Mouse (Mus musculus) yolk sac, embryonic 10.5 days (tissue): ENCODE results near the gene Nr3c2.

ENCODE experiments used
- DNase-seq: peaks from one replicate; pipeline ENCODE4 v3.0.0-alpha.2; 2017; ENCODE audit warnings: low spot score

Nr3c2 gene

DNA sequence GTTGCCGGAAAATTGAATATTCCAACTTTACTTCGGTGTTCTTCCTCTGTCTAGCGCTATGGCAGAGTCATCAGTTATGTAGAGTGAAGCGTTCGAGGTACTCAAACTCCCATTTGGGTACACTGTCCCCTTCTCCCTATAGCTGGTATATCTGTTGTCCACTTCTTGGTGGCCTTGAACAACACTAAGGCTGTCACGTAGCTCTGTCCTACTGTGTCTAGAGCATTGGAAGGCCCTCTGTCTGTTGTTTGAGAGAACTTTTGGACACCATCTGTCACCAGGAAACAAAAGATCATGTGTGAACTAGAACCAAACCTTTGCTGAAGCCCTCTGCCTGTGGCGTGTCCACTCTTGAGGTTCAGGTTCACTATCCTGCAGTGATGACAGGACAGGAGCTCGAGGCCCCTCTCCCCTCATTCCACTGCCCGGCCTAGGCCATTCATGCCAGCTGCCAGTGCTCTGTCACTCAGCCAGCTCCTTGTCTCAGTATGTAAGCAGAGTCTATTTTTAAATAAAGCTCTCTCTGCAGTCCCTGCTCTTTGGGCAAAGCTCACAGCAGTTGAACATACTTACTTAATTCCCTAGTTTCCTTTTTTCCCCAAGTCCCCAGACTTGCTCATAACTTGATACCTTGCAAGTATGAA is 72.6 kb downstream of the Nr3c2 start:
- DNase-seq: no peak

DNA sequence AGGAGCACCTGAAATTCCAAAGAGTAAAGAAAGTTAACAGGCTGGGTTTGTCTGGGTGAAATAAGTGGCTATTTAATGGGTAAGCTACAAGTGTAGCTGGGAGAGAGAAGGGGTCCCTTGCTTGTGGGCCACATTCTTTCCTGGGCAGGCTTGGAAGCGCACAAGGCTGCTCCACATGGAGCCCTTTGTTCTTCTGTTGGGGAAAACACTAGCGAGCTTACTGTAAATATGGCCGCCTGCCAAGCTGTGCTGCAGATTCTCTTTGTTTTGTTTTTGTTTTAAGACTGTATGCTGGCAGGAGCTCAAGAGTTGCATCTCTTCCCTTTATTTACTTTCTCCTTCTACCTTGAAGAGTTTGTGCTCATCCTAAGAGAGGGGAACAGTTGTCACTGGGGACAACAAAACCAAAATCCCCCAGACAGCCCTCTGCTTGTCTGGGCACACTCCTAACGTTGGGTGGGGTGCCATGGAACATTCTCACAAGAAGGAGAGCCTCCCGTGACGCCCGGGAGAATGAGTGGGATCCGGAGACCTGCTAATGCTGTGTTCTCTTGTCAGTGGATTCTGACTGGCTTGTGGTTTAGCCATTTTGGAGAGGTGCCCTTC is 73.8 kb downstream of the Nr3c2 start:
- DNase-seq: no peak

DNA sequence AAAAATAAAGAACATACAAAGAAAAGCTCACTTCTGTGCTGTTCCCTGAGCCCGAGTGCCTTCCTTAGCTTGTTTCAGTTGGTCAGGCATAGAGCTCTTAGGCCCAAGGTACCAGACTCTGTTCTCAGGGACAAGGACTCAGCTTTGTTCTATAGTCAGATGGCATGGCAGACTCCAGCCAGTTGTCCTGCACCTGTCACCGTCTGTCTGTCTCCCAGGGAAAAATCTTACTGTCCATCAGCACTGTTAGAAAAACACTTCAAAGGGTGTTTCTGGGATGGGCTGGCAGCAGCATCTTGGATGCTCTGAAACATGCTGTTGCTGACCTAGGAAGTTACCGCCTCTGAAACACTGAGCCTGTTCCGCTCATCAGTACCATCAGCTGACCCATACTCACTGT is 78.7 kb downstream of the Nr3c2 start:
- no peak for DNase-seq

DNA sequence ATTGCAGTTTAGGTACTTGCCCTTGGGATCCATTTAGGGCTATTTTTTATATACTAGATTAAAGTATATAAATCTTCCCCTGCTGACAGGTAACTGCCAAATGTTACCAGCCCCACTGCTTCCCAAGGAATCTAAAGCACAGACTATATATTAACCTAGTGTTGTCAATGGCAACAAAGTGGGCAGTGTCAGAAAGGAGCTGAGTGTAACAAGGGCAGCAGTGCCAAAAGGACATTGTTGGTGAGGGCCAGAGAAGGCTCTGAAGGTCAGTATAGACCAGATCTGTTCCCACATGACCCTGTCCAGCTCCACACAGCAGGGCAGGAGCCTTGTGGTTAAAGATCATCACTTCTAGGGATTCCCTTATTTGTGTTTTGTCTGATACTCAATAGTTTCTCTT is 84.8 kb downstream of the Nr3c2 start:
- DNase-seq: no peak

DNA sequence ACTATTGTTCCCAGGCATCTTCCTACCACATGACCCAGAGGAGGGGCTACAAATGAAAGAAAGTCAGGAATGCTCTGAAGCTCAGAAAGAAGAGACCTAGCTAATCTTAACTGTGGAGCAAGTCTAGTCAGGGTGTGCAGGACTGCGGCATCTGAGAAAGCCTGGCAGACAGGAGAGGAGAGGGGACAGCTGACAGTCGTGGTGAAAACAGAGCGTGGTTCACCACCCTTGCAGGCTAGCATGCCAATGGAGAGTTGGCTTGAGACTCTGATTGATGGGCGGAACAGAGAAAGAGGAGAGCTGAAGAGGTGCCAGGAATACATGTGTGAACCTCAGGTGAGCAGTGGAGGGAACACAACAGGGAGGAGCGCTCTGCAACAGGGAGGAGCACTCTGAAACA is 85.6 kb downstream of the Nr3c2 start:
- no peak for DNase-seq

DNA sequence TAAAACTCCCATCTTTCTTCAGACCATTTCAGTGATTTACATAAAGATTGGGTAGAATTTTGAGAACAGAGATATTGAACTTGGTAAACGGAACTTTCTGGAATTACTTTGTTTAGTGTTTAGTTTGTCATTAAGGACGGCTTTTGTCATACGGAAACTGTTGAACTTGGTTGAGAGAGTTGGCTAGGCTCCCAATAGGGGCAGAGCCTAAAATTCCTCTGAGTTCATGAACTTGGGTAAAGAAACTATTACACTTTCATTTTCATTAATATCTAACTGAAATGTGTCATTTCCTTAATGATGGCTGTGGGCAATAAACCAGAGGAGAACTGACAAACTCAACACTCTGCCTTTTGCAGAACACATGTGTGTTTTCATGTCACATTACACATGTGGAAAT is 88.6 kb downstream of the Nr3c2 start:
- no peak for DNase-seq

DNA sequence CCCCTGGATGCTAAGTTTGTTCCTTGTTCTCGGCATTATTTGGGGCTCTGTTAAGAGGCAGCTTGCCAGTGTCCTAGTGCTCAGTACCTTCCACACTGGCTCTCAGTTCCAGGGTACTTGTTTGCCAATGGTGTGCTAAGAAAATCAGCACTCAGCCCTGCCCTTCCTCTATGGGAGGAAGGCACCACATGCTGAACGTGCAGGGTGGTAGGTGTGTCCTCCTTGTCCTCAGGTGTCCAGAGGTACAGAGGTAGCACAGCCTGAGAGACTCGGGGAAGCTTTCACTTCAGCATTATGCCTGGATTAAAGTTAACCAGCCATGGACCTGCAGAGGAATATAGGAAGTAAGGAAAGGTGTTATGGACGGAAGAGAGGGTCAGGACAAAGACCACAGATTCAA is 99.0 kb downstream of the Nr3c2 start:
- no peak for DNase-seq

DNA sequence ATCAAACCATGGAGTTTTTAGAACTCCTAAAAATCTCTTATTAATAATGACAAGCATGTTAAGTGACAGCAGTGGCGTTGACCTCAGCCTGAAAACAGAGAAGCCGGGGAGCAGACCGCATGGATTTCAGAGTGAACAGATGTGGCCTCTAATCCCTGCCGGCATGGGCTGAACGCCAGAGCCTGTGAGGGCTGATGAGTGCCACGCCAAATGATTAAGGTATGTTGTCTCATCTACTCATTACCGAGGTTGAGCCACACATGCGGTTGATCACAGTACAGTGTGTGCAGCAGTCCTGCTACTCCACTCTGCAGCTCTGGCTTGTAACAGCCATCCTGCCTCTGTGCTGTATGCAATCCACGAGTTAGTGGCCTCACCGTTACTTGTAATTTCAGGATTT is 110.2 kb downstream of the Nr3c2 start:
- no peak for DNase-seq

DNA sequence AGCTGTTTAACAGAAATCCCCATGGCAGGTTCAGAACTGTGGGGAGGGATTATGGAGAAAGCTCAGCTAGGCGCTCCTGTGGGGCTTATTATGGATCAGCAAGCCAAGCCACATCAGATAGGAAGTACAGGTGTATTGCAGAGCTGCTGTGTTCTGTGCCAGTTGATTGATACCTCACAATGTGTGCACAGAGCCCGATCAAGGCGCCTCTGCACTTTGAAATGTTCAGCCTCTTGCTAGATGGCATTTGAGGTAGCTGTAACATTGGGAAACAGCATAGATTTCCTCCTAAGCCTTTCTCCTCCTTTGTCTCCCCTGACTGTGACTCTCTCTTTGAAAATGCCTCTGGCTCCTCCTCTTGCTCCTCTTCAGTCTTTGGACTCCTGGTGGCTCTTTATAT is 112.7 kb downstream of the Nr3c2 start:
- no peak for DNase-seq

DNA sequence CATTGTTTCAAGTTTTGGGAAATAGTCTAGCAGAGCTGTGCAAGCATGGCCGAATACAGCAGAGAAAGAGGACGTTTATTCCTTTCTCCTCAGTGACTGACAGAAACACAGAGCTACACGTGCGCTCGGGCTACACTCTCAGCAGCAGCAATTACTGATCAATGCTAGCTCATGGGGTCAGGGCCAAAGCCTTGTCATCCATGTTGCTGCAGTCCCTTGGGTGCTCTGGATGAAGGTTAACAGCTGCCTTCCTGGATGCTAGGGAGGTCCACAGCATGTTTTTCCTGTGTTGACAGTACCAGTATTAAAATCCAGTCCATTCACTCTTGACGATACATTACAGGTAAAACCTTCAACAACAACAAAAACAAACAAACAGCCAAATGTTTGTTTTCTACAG is 113.4 kb downstream of the Nr3c2 start:
- no peak for DNase-seq

DNA sequence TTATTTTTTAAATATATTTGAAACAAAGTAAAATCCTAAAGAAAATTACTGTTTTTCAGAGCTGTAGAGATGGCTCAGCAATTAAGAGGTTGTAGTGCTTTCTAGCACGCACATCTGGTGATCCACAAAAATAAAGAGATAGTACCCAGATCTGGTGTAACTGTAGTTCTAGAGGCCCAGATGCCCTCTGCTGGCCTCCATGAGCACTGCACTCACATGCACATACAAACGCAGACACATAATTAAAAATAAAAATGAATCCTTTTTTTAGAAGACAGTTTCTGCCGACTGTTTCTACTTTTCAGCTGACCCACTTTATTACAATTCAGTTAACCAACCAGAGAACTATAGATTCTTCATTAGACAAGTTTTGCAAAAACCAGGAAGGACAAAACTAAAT is 117.5 kb downstream of the Nr3c2 start:
- DNase-seq: no peak

DNA sequence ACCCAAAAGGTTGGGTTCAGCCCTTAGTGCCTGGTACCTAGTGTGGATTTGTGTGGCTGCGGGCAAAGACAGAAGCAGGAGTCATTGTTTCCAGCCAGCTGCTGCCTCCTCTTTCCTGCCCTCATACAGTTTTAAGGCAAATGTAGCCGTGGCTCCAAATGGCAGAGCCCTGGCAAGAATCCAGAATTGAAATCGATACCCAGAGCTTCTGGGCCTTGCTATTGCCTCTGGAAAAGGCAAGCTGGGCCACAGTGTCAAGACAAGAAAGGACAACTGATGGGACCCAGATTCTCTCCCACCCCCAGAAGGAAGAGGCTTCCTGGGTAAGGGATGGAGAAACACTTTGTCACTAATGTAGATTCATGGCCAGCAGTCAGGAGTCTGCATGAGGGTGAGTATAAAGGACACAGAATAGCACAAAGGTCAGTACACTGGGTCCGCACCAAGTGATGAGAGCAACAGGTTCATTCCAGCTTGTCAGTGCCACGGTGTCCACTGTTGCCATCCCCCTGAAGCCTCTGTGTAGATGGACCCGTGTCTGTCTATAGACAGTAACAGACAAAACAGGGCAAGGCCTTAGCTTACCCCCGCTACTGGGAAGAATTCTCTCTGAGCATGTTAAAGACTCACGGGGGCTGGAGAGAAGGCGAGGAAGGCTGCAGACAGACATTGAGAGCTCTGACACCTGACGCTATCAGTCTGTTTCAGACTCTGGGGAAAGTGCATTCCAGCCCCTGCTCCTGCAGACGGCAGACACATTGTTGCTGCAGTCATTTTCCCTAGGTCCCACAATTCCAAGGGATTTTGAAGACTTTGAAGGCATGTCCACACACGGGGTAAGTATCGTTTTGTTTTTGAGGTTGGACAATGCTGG is 124.8 kb downstream of the Nr3c2 start:
- no peak for DNase-seq

DNA sequence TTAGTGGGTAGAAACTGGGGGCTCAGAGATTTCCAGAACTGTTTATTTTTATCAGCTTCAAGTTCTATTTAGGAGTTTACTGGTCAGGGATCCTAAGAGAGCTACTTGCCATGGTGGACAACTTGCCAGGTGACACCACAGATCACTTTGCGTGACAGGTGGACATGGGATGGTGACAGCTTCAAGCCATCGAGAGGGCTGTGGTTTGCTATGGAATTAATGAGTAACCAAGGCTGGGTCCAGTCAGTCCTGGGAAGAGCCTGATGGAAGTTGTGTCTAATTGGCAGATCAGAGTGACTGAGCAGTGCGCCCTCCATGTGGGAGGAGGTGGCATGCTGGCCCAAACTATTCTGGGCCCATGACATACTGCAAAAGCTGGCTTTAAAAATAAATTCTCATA is 132.0 kb downstream of the Nr3c2 start:
- DNase-seq: no peak

DNA sequence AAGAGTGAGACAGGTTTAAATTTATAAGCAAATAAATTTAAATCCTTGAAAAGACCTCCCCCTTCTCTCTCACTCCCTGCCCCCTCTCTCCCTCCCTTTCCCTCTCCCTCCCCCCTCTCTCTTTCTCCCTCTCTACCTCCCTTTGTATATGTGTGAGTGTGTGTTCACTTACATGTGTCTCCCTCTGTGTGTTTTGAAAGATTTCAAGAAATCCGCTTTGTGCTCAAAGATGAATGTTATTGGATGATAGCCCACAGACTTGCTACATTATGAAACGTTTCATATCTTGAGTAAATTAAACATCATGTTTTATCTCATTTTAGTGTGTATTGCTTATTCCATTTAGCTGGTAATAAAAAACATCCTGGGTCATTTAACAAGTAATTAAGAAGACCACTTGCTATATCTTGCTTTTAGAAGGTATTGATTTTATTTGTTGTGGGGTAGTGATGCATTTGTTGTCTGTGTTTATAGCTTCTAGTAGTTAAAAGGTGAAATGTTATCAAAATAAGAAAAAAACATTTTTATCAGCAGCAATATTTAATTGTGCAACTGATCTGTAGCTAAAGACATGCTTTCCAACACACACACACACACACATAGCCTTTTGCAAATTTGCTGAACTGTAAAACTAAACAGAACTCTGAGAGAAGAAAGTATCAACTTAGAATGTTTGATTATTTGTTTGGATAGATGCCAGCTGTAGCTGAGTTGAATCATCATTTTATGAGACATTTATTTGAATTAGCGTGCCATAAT is 134.6 kb downstream of the Nr3c2 start:
- no peak for DNase-seq

DNA sequence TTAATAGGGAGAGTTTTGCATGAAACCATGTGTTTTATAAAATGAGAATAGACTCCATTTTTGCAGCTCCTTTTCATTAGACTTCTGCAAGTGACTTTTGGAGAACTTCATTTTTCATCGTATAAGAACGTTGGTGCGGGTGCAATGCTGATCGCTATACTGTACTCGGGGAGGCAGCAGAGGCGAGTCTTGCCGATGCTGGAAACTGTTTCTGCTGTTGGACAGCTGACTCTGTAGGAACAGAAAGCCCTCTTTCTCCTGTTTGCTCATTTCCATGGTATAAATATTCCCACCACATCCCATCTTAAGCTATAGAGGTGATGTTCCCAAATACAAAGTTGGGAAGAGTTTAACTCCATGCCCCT is 135.2 kb downstream of the Nr3c2 start:
- no peak for DNase-seq

DNA sequence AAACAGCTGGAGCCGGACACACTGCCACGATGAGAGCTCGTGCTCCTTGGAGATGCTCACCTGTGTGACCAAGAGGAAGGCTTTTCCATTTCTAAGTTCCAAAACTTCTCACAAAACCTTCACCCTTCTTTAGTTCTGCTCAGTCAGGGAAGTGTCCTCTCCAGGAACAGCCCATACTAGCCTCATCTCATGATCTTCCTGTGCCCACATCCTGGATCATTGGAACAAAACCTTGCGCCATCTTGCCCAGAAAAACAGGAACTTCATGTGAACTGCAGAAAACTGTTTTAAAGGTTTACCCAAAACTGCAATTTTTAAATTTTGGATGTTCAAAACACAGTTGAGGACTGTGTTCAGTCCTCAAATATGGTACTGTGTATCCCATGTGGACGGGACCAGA is 142.0 kb downstream of the Nr3c2 start:
- DNase-seq: no peak

DNA sequence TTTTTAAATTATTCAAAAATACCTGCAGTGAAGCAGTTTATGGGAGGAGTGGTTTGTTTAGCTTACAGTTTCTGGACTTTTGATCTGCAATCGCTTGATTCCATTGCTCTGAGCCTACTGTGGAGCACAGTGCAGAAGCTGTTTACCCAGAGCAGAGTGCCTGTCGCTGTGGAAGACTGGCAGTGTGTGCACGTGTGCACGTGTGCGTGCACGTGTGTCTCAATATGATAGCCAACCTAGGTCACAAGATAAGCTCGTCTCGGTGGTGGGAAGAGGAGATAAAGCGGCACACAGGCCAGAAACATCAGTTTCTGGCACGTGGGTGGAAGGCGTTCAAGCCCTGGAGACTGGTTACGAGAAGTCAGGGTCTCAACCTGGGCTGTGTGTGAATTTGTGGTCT is 145.6 kb downstream of the Nr3c2 start:
- peak; percentile 24 for DNase-seq

DNA sequence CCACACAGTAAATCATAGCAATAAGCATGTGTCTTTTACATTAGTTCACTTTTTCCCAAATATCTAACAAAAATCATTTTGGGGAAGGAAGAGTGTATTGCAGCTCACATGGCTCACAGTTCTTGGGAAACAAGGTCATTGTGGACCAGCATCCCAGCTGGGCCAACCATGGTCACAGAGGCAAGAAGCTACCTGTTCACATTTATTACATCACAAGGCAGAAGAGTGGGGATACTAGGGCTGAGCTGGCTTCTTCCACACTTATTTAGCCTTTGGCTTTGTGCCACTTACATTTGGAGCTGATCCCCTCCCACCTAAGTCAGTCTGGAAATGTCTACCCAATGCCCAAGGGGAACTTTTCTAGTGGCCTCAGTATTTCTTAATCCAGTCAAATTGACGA is 146.5 kb downstream of the Nr3c2 start:
- DNase-seq: no peak

DNA sequence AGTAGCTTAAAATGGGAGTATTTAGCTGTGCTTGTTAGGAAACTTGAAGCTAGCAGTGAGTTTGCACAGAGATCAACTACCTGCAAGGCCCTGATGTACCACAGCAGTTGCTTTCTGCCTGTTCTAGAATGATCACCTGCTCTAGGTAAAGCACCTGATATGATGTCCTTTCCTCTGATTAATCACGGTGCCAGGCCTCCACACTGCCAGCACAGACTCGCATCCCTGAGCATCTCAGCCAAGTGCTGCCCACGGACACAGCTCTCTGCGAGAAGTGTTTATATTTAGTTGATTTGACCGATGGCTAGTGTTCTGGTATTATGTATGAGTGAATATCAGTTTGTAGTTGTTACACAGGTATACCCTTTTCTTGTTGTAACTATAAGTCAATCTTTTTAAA is 147.0 kb downstream of the Nr3c2 start:
- no peak for DNase-seq

DNA sequence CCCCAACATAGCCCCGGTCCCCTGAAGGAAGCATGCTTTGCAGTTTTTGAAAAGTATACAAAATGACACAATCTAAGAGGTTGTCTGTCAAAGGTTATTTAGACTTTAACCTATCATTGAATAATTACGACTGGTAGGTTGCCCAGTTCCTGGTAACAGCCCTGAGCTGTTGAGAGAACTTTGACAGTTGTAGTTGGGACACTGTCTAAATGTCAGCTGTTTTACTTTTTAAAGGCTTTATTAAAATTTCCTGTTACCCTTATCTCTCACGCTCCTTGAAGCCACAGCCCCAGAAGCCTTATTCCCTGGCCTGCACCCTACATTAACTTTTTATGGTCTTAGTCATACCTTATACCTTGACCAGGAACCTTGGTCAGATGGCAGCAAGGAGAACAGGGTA is 147.5 kb downstream of the Nr3c2 start:
- no peak for DNase-seq

DNA sequence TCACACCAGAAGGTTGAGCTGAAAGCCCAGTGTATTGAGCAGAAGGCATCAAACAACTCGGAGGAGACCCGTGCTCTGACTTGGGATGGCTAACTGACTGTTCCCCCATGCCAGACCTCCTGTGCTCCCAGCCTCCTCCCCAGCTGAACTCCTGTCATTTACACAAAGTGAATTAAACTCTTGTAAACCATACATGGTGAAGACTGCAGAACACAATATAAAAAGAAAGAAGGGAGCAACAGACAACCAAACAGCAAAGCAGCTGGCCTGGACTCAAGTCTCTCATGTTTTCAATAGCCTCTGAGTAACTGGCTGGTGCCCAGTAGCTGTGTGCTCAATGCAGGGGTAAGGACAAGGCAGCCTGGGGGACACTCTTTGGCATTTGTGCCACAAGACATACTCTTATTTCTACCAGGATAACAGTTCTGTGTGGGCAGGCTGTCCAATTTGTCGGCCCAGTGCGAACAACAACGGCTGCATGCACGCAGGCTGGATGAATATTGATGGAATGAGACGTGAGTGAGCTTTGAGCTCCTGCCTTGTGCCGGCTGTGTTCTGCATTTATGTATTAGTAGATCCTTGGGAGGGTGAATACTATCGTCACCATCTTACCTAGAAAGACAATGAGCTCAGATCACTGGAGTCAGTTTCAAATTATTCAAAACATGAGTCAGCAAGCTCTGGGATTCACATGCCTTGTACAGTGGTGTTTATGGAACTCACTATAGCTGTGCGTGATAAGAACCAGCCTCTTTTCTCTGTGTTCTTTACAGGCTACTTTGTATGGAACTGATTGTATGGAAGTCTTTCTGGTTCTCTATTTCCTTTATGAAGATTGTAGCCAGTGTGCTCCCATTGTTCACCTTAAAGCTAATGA is 152.4 kb downstream of the Nr3c2 start:
- no peak for DNase-seq
